Mouse (Mus musculus): ENCODE data around the gene Psma6. TPM values are rescaled to one million over a fixed set of nuclear protein-coding genes. Genes with fewer than 3 reads are reported as not detected.

The Psma6 gene
- polyA plus RNA-seq, 1 experiment from 2014 or later = 290 TPM

Other genes starting within 250 kb of the Psma6 start
- gene Srp54b, start 229.1 kb upstream of the Psma6 start, polyA plus RNA-seq (2016; fragmentation: Nextera tagmentation; extraction: Ambion mirVana) = 35.8 and 40.3 TPM in 2 replicates
- gene 1700047I17Rik2, start 184.6 kb upstream of the Psma6 start, polyA plus RNA-seq (2016; fragmentation: Nextera tagmentation; extraction: Ambion mirVana) = 2.1 TPM in 1 of 2 replicates, not detected in the other
- 49.3 and 51.6 TPM in 2 replicates for gene Srp54c, start 154.1 kb upstream of the Psma6 start, polyA plus RNA-seq (2016; fragmentation: Nextera tagmentation; extraction: Ambion mirVana)
- gene 1110008L16Rik, start 84.6 kb upstream of the Psma6 start, polyA plus RNA-seq (2016; fragmentation: Nextera tagmentation; extraction: Ambion mirVana) = 12.4 and 13.4 TPM in 2 replicates
- 10.3 and 11.8 TPM in 2 replicates for gene Ppp2r3c, start 81.2 kb upstream of the Psma6 start, polyA plus RNA-seq (2016; fragmentation: Nextera tagmentation; extraction: Ambion mirVana)
- gene Nfkbia, start 108.4 kb downstream of the Psma6 start, polyA plus RNA-seq (2016; fragmentation: Nextera tagmentation; extraction: Ambion mirVana) = 14.5 and 15.7 TPM in 2 replicates
- gene Aldoart2, start 181.0 kb downstream of the Psma6 start, polyA plus RNA-seq (2016; fragmentation: Nextera tagmentation; extraction: Ambion mirVana) = not detected in 2 replicates
- gene Insm2, start 215.2 kb downstream of the Psma6 start, polyA plus RNA-seq (2016; fragmentation: Nextera tagmentation; extraction: Ambion mirVana) = 0.10 TPM in 1 of 2 replicates, not detected in the other

Measured in liver, embryonic 12.5 days (tissue).